Mouse (Mus musculus): ENCODE data around the gene Kif26b. TPM values are rescaled to one million over a fixed set of nuclear protein-coding genes. Genes with fewer than 3 reads are reported as not detected.

The Kif26b gene
- polyA plus RNA-seq, 1 experiment from 2014 or later: 0.05 TPM

- WGBS (ENCODE audit: insufficient replicate concordance): 43% methylated on average over 1 of the region's 1 CpGs
- Histone ChIP-seq H3K27me3 (ENCODE audit: control insufficient read depth, insufficient read depth, low read depth, low read length) (no peaks in the 10 kb centered on the region), H3K4me3 (ENCODE audit: low read depth, low read length) (no peak overlapping the region), H3K4me2 (ENCODE audit: low read depth, low read length) (no peak overlapping the region), H3K36me3 (ENCODE audit: control insufficient read depth, insufficient read depth) (no peaks in the 10 kb centered on the region), H3K9ac (ENCODE audit: low read depth, low read length) (no peak overlapping the region), H3K4me1 (ENCODE audit: control insufficient read depth, low read depth, low read length) (no peaks in the 10 kb centered on the region), H3K9me3 (replicated peaks; ENCODE audit: control insufficient read depth, low read length) (no peaks in the 10 kb centered on the region), H3K27ac (ENCODE audit: low read length) (no peak overlapping the region)
- no peak for ATAC-seq (ENCODE audit: low read depth)
Measured at GRCm38 (mm10) chr1:178748617-178749016, 219.7 kb downstream of the Kif26b start.

- H3K27me3 ChIP-seq (ENCODE audit: control insufficient read depth, insufficient read depth, low read depth, low read length): no peaks in the 10 kb centered on the region
- no peak overlapping the region for H3K4me2 ChIP-seq (ENCODE audit: low read depth, low read length)
- 67% methylated on average over 9 of the region's 9 CpGs for WGBS (ENCODE audit: insufficient replicate concordance)
- H3K9ac ChIP-seq (ENCODE audit: low read depth, low read length): no peak overlapping the region
- no peaks in the 10 kb centered on the region for H3K36me3 ChIP-seq (ENCODE audit: control insufficient read depth, insufficient read depth)
- H3K9me3 ChIP-seq (replicated peaks; ENCODE audit: control insufficient read depth, low read length): no peaks in the 10 kb centered on the region
- H3K4me3 ChIP-seq (ENCODE audit: low read depth, low read length): no peak overlapping the region
- no peak overlapping the region for H3K27ac ChIP-seq (ENCODE audit: low read length)
- ATAC-seq (ENCODE audit: low read depth): no peak
- no peaks in the 10 kb centered on the region for H3K4me1 ChIP-seq (ENCODE audit: control insufficient read depth, low read depth, low read length)
Measured at GRCm38 (mm10) chr1:178749786-178750185, 220.9 kb downstream of the Kif26b start.

- Histone ChIP-seq H3K4me3 (ENCODE audit: low read depth, low read length) (no peak overlapping the region), H3K4me2 (ENCODE audit: low read depth, low read length) (no peak overlapping the region), H3K36me3 (ENCODE audit: control insufficient read depth, insufficient read depth) (no peaks in the 10 kb centered on the region), H3K27me3 (ENCODE audit: control insufficient read depth, insufficient read depth, low read depth, low read length) (no peaks in the 10 kb centered on the region), H3K9ac (ENCODE audit: low read depth, low read length) (no peak overlapping the region), H3K9me3 (replicated peaks; ENCODE audit: control insufficient read depth, low read length) (no peaks in the 10 kb centered on the region), H3K27ac (ENCODE audit: low read length) (no peak overlapping the region), H3K4me1 (ENCODE audit: control insufficient read depth, low read depth, low read length) (no peaks in the 10 kb centered on the region)
- no peak for ATAC-seq (ENCODE audit: low read depth)
- WGBS (ENCODE audit: insufficient replicate concordance): 53% methylated on average over 3 of the region's 3 CpGs
Measured at GRCm38 (mm10) chr1:178758441-178758840, 229.5 kb downstream of the Kif26b start.

GRCm38 (mm10) chr1:178762125-178762741 lies 233.3 kb downstream of the Kif26b start:
- Histone ChIP-seq H3K4me2 (ENCODE audit: low read depth, low read length) (no peak overlapping the region), H3K27me3 (ENCODE audit: control insufficient read depth, insufficient read depth, low read depth, low read length) (no peaks in the 10 kb centered on the region), H3K27ac (ENCODE audit: low read length) (no peak overlapping the region), H3K9ac (ENCODE audit: low read depth, low read length) (no peak overlapping the region), H3K36me3 (ENCODE audit: control insufficient read depth, insufficient read depth) (no peaks in the 10 kb centered on the region), H3K9me3 (replicated peaks; ENCODE audit: control insufficient read depth, low read length) (no peaks in the 10 kb centered on the region), H3K4me1 (ENCODE audit: control insufficient read depth, low read depth, low read length) (no peaks in the 10 kb centered on the region), H3K4me3 (ENCODE audit: low read depth, low read length) (no peak overlapping the region)
- WGBS (ENCODE audit: insufficient replicate concordance): 68% methylated on average over 3 of the region's 3 CpGs
- no peak for ATAC-seq (ENCODE audit: low read depth)

GRCm38 (mm10) chr1:178764914-178765313 lies 236.0 kb downstream of the Kif26b start:
- Histone ChIP-seq H3K9ac (ENCODE audit: low read depth, low read length) (no peak overlapping the region), H3K9me3 (replicated peaks; ENCODE audit: control insufficient read depth, low read length) (no peaks in the 10 kb centered on the region), H3K27ac (ENCODE audit: low read length) (no peak overlapping the region), H3K4me1 (ENCODE audit: control insufficient read depth, low read depth, low read length) (peaks cover 2% of the 10 kb centered on the region), H3K4me3 (ENCODE audit: low read depth, low read length) (no peak overlapping the region), H3K36me3 (ENCODE audit: control insufficient read depth, insufficient read depth) (no peaks in the 10 kb centered on the region), H3K4me2 (ENCODE audit: low read depth, low read length) (no peak overlapping the region), H3K27me3 (ENCODE audit: control insufficient read depth, insufficient read depth, low read depth, low read length) (no peaks in the 10 kb centered on the region)
- 61% methylated on average over 4 of the region's 4 CpGs for WGBS (ENCODE audit: insufficient replicate concordance)
- ATAC-seq (ENCODE audit: low read depth): no peak

GRCm38 (mm10) chr1:178765650-178766049 lies 236.7 kb downstream of the Kif26b start:
- H3K4me1 ChIP-seq (ENCODE audit: control insufficient read depth, low read depth, low read length): peaks cover 2% of the 10 kb centered on the region
- WGBS (ENCODE audit: insufficient replicate concordance): 61% methylated on average over 2 of the region's 2 CpGs
- H3K9ac ChIP-seq (ENCODE audit: low read depth, low read length): no peak overlapping the region
- no peaks in the 10 kb centered on the region for H3K9me3 ChIP-seq (replicated peaks; ENCODE audit: control insufficient read depth, low read length)
- no peaks in the 10 kb centered on the region for H3K27me3 ChIP-seq (ENCODE audit: control insufficient read depth, insufficient read depth, low read depth, low read length)
- H3K4me3 ChIP-seq (ENCODE audit: low read depth, low read length): no peak overlapping the region
- ATAC-seq (ENCODE audit: low read depth): no peak
- H3K36me3 ChIP-seq (ENCODE audit: control insufficient read depth, insufficient read depth): no peaks in the 10 kb centered on the region
- no peak overlapping the region for H3K27ac ChIP-seq (ENCODE audit: low read length)
- H3K4me2 ChIP-seq (ENCODE audit: low read depth, low read length): no peak overlapping the region

- Histone ChIP-seq H3K4me2 (ENCODE audit: low read depth, low read length) (no peak overlapping the region), H3K9me3 (replicated peaks; ENCODE audit: control insufficient read depth, low read length) (no peaks in the 10 kb centered on the region), H3K4me1 (ENCODE audit: control insufficient read depth, low read depth, low read length) (peaks cover 2% of the 10 kb centered on the region), H3K36me3 (ENCODE audit: control insufficient read depth, insufficient read depth) (no peaks in the 10 kb centered on the region), H3K27me3 (ENCODE audit: control insufficient read depth, insufficient read depth, low read depth, low read length) (no peaks in the 10 kb centered on the region), H3K27ac (ENCODE audit: low read length) (no peak overlapping the region), H3K9ac (ENCODE audit: low read depth, low read length) (no peak overlapping the region), H3K4me3 (ENCODE audit: low read depth, low read length) (no peak overlapping the region)
- 48% methylated on average over 4 of the region's 4 CpGs for WGBS (ENCODE audit: insufficient replicate concordance)
- no peak for ATAC-seq (ENCODE audit: low read depth)
Measured at GRCm38 (mm10) chr1:178768976-178769375, 240.1 kb downstream of the Kif26b start.

- Histone ChIP-seq H3K4me2 (ENCODE audit: low read depth, low read length) (no peak overlapping the region), H3K27ac (ENCODE audit: low read length) (no peak overlapping the region), H3K27me3 (ENCODE audit: control insufficient read depth, insufficient read depth, low read depth, low read length) (no peaks in the 10 kb centered on the region), H3K9me3 (replicated peaks; ENCODE audit: control insufficient read depth, low read length) (no peaks in the 10 kb centered on the region), H3K36me3 (ENCODE audit: control insufficient read depth, insufficient read depth) (no peaks in the 10 kb centered on the region), H3K4me1 (ENCODE audit: control insufficient read depth, low read depth, low read length) (peaks cover 2% of the 10 kb centered on the region), H3K9ac (ENCODE audit: low read depth, low read length) (no peak overlapping the region), H3K4me3 (ENCODE audit: low read depth, low read length) (no peak overlapping the region)
- ATAC-seq (ENCODE audit: low read depth): no peak
- WGBS (ENCODE audit: insufficient replicate concordance): 31% methylated on average over 6 of the region's 6 CpGs
Measured at GRCm38 (mm10) chr1:178769988-178770387, 241.1 kb downstream of the Kif26b start.

- no peak for ATAC-seq (ENCODE audit: low read depth)
- peaks cover 2% of the 10 kb centered on the region for H3K4me1 ChIP-seq (ENCODE audit: control insufficient read depth, low read depth, low read length)
- no peak overlapping the region for H3K9ac ChIP-seq (ENCODE audit: low read depth, low read length)
- H3K27ac ChIP-seq (ENCODE audit: low read length): no peak overlapping the region
- H3K4me2 ChIP-seq (ENCODE audit: low read depth, low read length): no peak overlapping the region
- no peak overlapping the region for H3K4me3 ChIP-seq (ENCODE audit: low read depth, low read length)
- H3K9me3 ChIP-seq (replicated peaks; ENCODE audit: control insufficient read depth, low read length): no peaks in the 10 kb centered on the region
- no peaks in the 10 kb centered on the region for H3K36me3 ChIP-seq (ENCODE audit: control insufficient read depth, insufficient read depth)
- H3K27me3 ChIP-seq (ENCODE audit: control insufficient read depth, insufficient read depth, low read depth, low read length): no peaks in the 10 kb centered on the region
- 55% methylated on average over 6 of the region's 7 CpGs for WGBS (ENCODE audit: insufficient replicate concordance)
Measured at GRCm38 (mm10) chr1:178770626-178771362, 241.9 kb downstream of the Kif26b start.

Data from liver, embryonic 16.5 days (tissue).